Mouse (Mus musculus): ENCODE measurements around the gene Sphk1.

DNA sequence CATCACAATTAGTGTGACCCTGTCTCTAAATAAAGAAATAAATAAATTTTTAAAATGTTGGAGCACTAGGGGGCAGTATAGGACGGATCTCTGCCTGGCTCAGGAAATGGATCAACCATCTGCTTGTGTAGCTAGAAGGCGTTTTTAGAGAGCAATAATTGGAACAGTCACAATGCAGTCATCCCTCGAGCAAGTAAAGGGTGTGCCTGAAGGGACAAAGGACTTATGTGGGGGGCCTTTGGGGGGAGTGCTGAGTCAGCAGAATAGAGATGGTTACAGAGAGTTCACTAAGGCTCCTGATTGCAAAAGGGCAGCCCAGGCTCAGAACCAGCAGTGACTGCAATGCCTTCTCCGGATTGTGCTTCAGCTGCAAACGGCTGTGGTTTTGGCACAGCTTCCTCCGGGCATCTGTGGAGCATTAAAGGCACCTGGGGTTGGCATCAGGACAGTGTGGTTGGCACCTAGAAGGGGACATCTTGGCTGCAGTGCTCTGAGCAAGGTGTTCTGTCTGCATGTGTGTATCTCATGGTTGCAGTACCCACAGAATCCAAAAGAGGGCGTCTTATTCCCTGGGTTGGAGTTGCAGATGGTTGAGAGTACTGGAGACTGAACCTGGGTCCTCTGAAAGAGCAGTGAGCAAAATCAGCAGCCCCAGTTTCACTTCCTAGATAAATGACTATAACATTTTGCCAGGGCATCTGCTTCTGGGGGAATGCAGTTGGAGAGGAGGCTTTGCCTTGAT is 29.5 kb upstream of the Sphk1 start:
- TF ChIP-seq GATA1 (IDR thresholded peaks at IDR 0.05; ENCODE audit: borderline replicate concordance, low read length) = no peak
- no peak for TF ChIP-seq FLI1 (IDR thresholded peaks at IDR 0.05; ENCODE audit: low read length)
